Mouse (Mus musculus) adrenal gland, adult 2 months (tissue): ENCODE measurements around the gene Gpr3. TPM values are rescaled to one million over a fixed set of nuclear protein-coding genes. Genes with fewer than 3 reads are reported as not detected.
A peak's percentile ranks its signal among the peaks of the same experiment; 100 is the strongest.

Source experiments
- DNase-seq: peaks from one replicate; pipeline ENCODE4 v3.0.0; 2021
- microRNA-seq, 2 experiments: library from miRNA; unstranded; fragments of <30 nt; microRNA quantifications; one replicate each; pipeline ENCODE4 v1.2.0; 2021
- polyA plus RNA-seq: library from polyadenylated mRNA; depleted of rRNA; stranded (reverse); fragments of >200 nt; gene quantifications from 2 replicates; pipeline ENCODE4 v1.2.3, GENCODE M21; 2012; rRNA removed
- total RNA-seq, 2 experiments: library from RNA; stranded (reverse); gene quantifications; 2 replicates each; pipeline ENCODE4 v1.2.3; 2021

Gene Gpr3
- total and polyA plus RNA-seq, 3 experiments: 0.17 to 0.49 (median 0.21) TPM

DNA sequence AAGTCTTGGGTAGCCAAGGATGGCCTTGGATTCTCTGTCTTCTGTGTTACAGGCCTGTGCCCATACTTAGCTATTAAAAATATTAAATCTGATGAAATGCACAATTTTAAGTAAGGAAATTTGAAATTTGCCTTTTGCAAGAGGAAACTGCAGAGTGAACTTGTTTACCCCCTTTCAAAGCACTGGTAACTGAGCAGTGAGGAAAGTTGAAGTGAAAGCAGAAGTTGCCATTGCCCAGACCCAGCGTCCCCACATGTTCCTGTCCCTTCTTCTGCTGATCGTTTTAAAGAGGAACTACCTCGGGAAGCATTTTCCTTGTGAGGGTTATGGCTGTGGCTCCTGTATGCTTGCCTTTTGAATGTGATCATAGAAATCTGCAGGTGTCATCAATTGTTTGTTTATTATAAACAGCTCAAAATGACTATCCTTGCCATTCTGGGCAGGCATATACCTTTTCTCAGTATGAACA, 42.2 kb downstream of the Gpr3 start:
- DNase-seq: no peak

DNA sequence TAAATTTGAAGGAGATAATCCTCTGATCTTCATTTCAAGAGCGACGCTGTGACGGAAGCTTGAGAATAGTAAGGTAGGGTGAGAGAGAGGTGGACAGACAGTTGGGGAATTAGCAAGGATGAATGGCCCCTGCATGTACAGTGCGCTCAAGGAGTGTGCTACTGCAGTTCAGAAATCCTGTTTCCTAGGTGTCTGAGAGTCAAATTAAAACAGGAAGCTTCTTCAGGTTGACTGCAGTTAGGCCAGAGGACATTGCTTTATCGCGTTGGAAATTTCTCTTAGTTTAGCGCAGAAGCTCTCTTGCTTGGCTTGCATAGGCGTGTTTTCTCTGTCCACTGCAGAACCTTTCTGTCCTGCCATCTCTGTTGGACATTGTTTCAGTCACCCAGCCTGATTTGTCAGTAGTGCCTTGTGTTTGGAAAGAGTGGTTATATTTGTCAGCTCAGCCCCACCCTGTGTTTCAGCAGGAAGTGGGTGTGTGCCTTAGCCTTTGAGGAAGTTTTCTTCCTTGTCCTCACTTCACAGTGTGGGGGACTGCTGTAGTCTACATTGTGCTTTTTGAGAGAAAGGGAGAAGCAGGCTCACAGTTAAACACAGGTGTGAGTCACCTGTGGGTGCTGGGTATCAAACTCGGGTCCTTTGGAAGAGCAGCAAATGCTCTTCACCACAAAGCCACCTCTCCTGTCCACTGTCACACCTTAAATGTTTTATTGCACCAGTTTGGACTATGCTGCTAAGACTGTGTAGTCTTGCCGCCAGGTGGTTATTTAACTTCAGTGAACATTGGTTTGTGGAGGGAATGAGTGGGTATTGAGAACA, 42.9 kb downstream of the Gpr3 start:
- no peak for DNase-seq

DNA sequence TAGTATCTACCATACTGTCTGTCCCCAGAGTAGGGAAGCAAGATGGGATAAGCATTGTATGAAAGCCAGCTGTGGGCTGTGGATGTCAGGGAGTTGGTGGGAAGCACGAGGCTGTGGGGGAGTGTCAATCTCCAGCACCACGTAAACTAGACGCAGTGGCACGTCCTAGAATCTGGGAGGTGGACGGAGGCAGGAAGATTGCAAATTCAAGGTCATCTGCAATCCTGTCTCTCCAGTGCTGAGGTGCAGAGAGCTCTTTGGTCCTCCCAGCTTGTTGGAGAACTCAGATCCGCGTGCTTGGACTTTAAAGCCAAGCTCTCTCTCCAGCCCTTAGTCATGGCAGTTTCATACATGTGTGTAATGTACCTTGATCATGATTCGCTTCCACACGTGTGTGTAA, 45.6 kb downstream of the Gpr3 start:
- no peak for DNase-seq

DNA sequence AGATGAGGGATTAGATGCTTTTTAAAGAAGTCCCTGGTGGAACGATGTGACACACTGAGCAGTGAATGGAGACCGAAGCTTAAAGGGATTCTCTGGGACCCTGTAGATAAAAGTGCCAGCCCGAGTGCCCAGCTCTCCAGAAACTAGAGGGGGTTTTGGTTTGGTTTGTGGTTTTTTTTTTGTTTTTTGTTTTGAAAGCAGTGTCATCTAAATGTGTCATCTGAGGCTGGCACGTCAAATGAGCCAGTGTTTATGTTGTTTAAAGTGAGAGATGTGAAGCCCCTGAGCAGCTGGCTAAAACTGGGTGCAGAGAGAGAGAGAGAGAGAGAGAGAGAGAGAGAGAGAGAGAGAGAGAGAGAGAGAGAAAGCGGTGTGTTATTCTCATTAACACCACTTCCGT, 50.1 kb downstream of the Gpr3 start:
- no peak for DNase-seq

DNA sequence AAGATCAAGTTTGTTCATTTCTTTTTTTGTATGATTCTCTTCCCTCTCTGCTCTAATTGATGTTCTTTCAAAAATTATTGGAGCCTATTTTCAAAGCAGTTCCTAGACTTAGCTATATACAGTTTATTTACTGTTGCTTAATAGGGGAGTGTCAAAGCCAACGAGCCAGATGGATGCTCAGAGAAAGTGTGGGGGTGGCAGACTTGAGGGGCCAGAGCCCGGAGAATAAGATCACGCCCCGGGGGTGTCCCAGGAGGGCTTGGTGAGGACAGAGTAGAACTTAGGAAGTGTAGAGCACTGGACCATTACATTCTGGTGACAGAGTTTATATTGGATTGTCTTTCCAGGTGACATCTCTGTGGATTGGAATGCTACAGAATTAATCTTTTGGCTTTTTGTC, 51.5 kb downstream of the Gpr3 start:
- no peak for DNase-seq

DNA sequence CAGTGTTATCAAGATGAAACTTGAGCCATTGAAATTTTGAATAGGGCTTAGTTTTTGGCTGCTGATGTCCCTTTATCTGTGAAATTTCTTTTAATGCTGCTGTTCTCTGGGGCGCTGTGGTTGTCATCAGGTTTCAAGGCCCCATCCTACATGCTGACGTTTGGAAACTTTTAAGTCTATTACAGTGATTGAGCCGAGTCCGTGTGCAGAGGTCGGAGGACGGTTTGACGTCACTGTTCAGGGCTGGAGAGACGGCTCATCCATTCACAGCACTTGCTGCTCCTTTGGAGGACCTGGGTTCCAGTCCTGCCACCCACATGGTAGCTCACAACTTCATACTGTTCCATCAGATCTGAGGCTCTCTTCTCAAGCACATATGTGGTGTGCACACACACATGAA, 52.1 kb downstream of the Gpr3 start:
- DNase-seq: no peak

DNA sequence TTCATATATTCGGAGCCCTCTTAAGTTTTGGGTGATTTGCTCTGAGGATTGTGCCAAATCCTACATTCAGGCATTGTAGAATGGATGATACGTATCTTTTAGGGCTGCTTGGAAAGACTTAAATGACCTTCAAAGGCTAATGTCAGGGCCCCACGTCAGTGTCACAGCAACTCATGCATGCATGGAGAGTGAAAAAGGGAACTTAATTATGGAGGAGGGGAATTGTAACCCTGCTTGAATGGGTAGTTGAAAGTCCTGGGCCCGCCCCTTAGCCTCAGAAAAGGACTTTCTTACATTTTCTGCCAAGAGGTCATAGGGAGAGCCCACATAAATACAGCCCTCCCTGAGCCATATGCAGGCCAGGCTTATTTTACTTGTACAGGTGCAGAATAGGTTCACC, 52.7 kb downstream of the Gpr3 start:
- DNase-seq: peak; percentile 69

Small RNA genes lying within 50 kb of the gene (microRNA-seq; reads per million reads assigned to microRNA genes)
- gene Mir7017: 0.44 to 0.83 reads per million in 2 experiments

Other genes with a start within 250 kb of the Gpr3 start
- gene Fgr, start 238.4 kb downstream of the Gpr3 start, total RNA-seq: under 1 TPM; 0.29 to 0.93 TPM
- 0.29 and 0.56 TPM in 2 replicates for gene Fgr, start 238.4 kb downstream of the Gpr3 start, polyA plus RNA-seq
- 10 to 100 TPM; 64.3 to 88.3 TPM for gene Ahdc1, start 201.3 kb downstream of the Gpr3 start, total RNA-seq
- 78.1 and 88.7 TPM in 2 replicates for gene Ahdc1, start 201.3 kb downstream of the Gpr3 start, polyA plus RNA-seq
- 100 to 1,000 TPM in 1 of 2 experiments, 10 to 100 TPM in 1; 99.4 to 130 TPM for gene Wasf2, start 82.0 kb downstream of the Gpr3 start, total RNA-seq
- gene Wasf2, start 82.0 kb downstream of the Gpr3 start, polyA plus RNA-seq: 43.2 and 57.0 TPM in 2 replicates
- gene Cd164l2, start 405 bp downstream of the Gpr3 start, total RNA-seq: 1 to 10 TPM; 1.6 to 4.0 TPM
- 2.5 and 5.6 TPM in 2 replicates for gene Cd164l2, start 405 bp downstream of the Gpr3 start, polyA plus RNA-seq
- 10 to 100 TPM; 22.4 to 22.9 TPM for gene Map3k6, start 28.3 kb upstream of the Gpr3 start, total RNA-seq
- 17.5 and 17.6 TPM in 2 replicates for gene Map3k6, start 28.3 kb upstream of the Gpr3 start, polyA plus RNA-seq
- 1 to 10 TPM; 1.4 to 1.9 TPM for gene Sytl1, start 50.6 kb upstream of the Gpr3 start, total RNA-seq
- 2.2 and 2.8 TPM in 2 replicates for gene Sytl1, start 50.6 kb upstream of the Gpr3 start, polyA plus RNA-seq
- 10 to 100 TPM; 59.7 to 78.2 TPM for gene Tmem222, start 65.3 kb upstream of the Gpr3 start, total RNA-seq
- 123 and 125 TPM in 2 replicates for gene Tmem222, start 65.3 kb upstream of the Gpr3 start, polyA plus RNA-seq
- gene Wdtc1, start 140.9 kb upstream of the Gpr3 start, total RNA-seq: 10 to 100 TPM; 56.3 to 56.9 TPM
- 75.2 and 83.0 TPM in 2 replicates for gene Wdtc1, start 140.9 kb upstream of the Gpr3 start, polyA plus RNA-seq
- gene Slc9a1, start 157.2 kb upstream of the Gpr3 start, total RNA-seq: 10 to 100 TPM; 57.8 to 69.0 TPM
- 104 and 127 TPM in 2 replicates for gene Slc9a1, start 157.2 kb upstream of the Gpr3 start, polyA plus RNA-seq